Mouse (Mus musculus) G1E (cell line): ENCODE measurements around the gene Smim24.

Experiments used
- CTCF ChIP-seq: IDR thresholded peaks from 2 replicates; pipeline ENCODE4 v1.5.1; 2012; ENCODE audit warnings: low read depth, low read length, inconsistent platforms, mixed read lengths
- GATA1 ChIP-seq: IDR thresholded peaks from 2 replicates; pipeline ENCODE4 v1.6.1; 2012; ENCODE audit warnings: borderline replicate concordance, low read length, inconsistent platforms, mixed read lengths
- GATA2 ChIP-seq: IDR thresholded peaks from 2 replicates; pipeline ENCODE4 v1.6.1; 2012; ENCODE audit warnings: low read depth, low read length, inconsistent platforms, borderline replicate concordance
- POLR2AphosphoS5 ChIP-seq: IDR thresholded peaks from 2 replicates; pipeline ENCODE4 v1.6.1; 2012; ENCODE audit warnings: low read depth, low read length, inconsistent platforms; ENCODE audit not compliant: insufficient replicate concordance
- TAL1 ChIP-seq: conservative IDR thresholded peaks from 2 replicates; pipeline ENCODE4 v1.6.1; 2012; ENCODE audit warnings: low read depth, low read length, inconsistent platforms, mixed read lengths

GRCm38 (mm10) chr10:81441019-81441418, 48.2 kb downstream of the Smim24 start:
- TF ChIP-seq TAL1 (no peak), POLR2AphosphoS5 (no peak), CTCF (no peak), GATA1 (no peak), GATA2 (no peak)
